Mouse (Mus musculus) MEL (cell line): Measurements from ENCODE around the gene Gli3. TPM values are rescaled to one million over a fixed set of nuclear protein-coding genes. Genes with fewer than 3 reads are reported as not detected.

Experiments
- DNase-seq: peaks from one replicate; pipeline ENCODE4 v3.0.0; 2011; ENCODE audit warnings: low read depth, low spot score
- H3K27ac ChIP-seq: 2 replicates; pipeline ENCODE4 v1.5.1; 2012; ENCODE audit warnings: low read depth, mild to moderate bottlenecking, control low read depth, low read length, moderate library complexity; ENCODE audit not compliant: control insufficient read depth
- H3K27me3 ChIP-seq, 2 experiments: fragments of 150-350 bp in 1 of 2; sonication (generic) in 1 of 2; 2 replicates each; pipeline ENCODE4 v1.6.1; 2012; ENCODE audit warnings: low read length in 2 of 2, mild to moderate bottlenecking in 2 of 2, improper control_type of control experiment in 1 of 2, moderate library complexity in 1 of 2; ENCODE audit not compliant: insufficient read depth in 2 of 2, control insufficient read depth in 1 of 2
- H3K36me3 ChIP-seq, 2 experiments: 2 replicates each; pipeline ENCODE4 v1.6.1; 2012 to 2014; ENCODE audit warnings: low read length in 2 of 2, improper control_type of control experiment in 1 of 2, inconsistent platforms in 1 of 2, mild to moderate bottlenecking in 1 of 2; ENCODE audit not compliant: insufficient read depth in 2 of 2, control insufficient read depth in 1 of 2
- H3K4me1 ChIP-seq, 2 experiments: fragments of 150-350 bp in 1 of 2; sonication (generic) in 1 of 2; 2 replicates each; pipeline ENCODE4 v1.6.1; 2012; ENCODE audit warnings: low read length in 2 of 2, improper control_type of control experiment in 1 of 2, mild to moderate bottlenecking in 1 of 2; ENCODE audit not compliant: insufficient read depth in 2 of 2, control insufficient read depth in 1 of 2
- H3K4me3 ChIP-seq, 2 experiments: fragments of 150-350 bp in 1 of 2; sonication (generic) in 1 of 2; 2 replicates each; pipeline ENCODE4 v1.5.1; 2012; ENCODE audit warnings: low read depth in 2 of 2, low read length in 2 of 2, mild to moderate bottlenecking in 2 of 2, moderate library complexity in 2 of 2, control low read depth in 1 of 2, improper control_type of control experiment in 1 of 2; ENCODE audit not compliant: control insufficient read depth in 1 of 2, insufficient read depth in 1 of 2
- H3K79me2 ChIP-seq: 2 replicates; pipeline ENCODE4 v1.6.1; 2012; ENCODE audit warnings: mild to moderate bottlenecking, low read length, moderate library complexity; ENCODE audit not compliant: control insufficient read depth, poor library complexity, insufficient read depth
- H3K9ac ChIP-seq: 2 replicates; pipeline ENCODE4 v1.6.1; 2012; ENCODE audit warnings: low read depth, mild to moderate bottlenecking, control low read depth, low read length, moderate library complexity; ENCODE audit not compliant: control insufficient read depth, poor library complexity, severe bottlenecking
- H3K9me3 ChIP-seq: fragments of 150-350 bp; sonication (generic); replicated peaks from 2 replicates; pipeline ENCODE4 v1.6.1; 2012; ENCODE audit warnings: mild to moderate bottlenecking, low read length, improper control_type of control experiment, moderate library complexity; ENCODE audit not compliant: insufficient read depth
- BHLHE40 ChIP-seq: IDR thresholded peaks from 2 replicates; pipeline ENCODE4 v1.6.1; 2012; ENCODE audit warnings: low read depth, mild to moderate bottlenecking, inconsistent platforms, low read length, improper control_type of control experiment, borderline replicate concordance
- E2F4 ChIP-seq: IDR thresholded peaks from 2 replicates; pipeline ENCODE4 v1.6.1; 2011; ENCODE audit warnings: low read depth, low read length, improper control_type of control experiment, borderline replicate concordance
- ELF1 ChIP-seq: IDR thresholded peaks from 2 replicates; pipeline ENCODE4 v1.6.1; 2014; ENCODE audit warnings: low read depth, mild to moderate bottlenecking, inconsistent platforms, low read length, improper control_type of control experiment, moderate library complexity
- EP300 ChIP-seq, 2 experiments: IDR thresholded peaks; 2 replicates each; pipeline ENCODE4 v1.6.1; 2011; ENCODE audit warnings: improper control_type of control experiment in 2 of 2, low read length in 2 of 2, low read depth in 1 of 2, mild to moderate bottlenecking in 1 of 2
- GATA1 ChIP-seq: IDR thresholded peaks from 2 replicates; pipeline ENCODE4 v1.6.1; 2011; ENCODE audit warnings: low read depth, low read length, improper control_type of control experiment
- JUND ChIP-seq: IDR thresholded peaks from 2 replicates; pipeline ENCODE4 v1.6.1; 2011; ENCODE audit warnings: low read depth, mild to moderate bottlenecking, improper control_type of control experiment, low read length
- KAT2A ChIP-seq: conservative IDR thresholded peaks from 2 replicates; pipeline ENCODE4 v1.6.1; 2012; ENCODE audit warnings: low read depth, low read length, improper control_type of control experiment, inconsistent platforms
- MAFK ChIP-seq: IDR thresholded peaks from 2 replicates; pipeline ENCODE4 v1.6.1; 2011; ENCODE audit warnings: low read depth, mild to moderate bottlenecking, low read length, improper control_type of control experiment, borderline replicate concordance
- MAZ ChIP-seq: IDR thresholded peaks from 2 replicates; pipeline ENCODE4 v1.6.1; 2012; ENCODE audit warnings: low read depth, mild to moderate bottlenecking, inconsistent platforms, low read length, improper control_type of control experiment
- MEF2A ChIP-seq: IDR thresholded peaks from 2 replicates; pipeline ENCODE4 v1.6.1; 2014; ENCODE audit warnings: low read depth, mild to moderate bottlenecking, inconsistent platforms, low read length, improper control_type of control experiment; ENCODE audit not compliant: poor library complexity, insufficient replicate concordance, severe bottlenecking; ENCODE audit errors: extremely low read depth
- MXI1 ChIP-seq: IDR thresholded peaks from 2 replicates; pipeline ENCODE4 v1.6.1; 2011; ENCODE audit warnings: mild to moderate bottlenecking, low read depth, low read length, improper control_type of control experiment
- MYB ChIP-seq: IDR thresholded peaks from 2 replicates; pipeline ENCODE4 v1.6.1; 2011; ENCODE audit warnings: mild to moderate bottlenecking, low read depth, low read length, improper control_type of control experiment
- MYC ChIP-seq: IDR thresholded peaks from 2 replicates; pipeline ENCODE4 v1.6.1; 2011; ENCODE audit warnings: low read depth, mild to moderate bottlenecking, low read length, improper control_type of control experiment, moderate library complexity
- NRF1 ChIP-seq: IDR thresholded peaks from 2 replicates; pipeline ENCODE4 v1.6.1; 2014; ENCODE audit warnings: low read depth, mild to moderate bottlenecking, inconsistent platforms, low read length, improper control_type of control experiment, moderate library complexity; ENCODE audit not compliant: poor library complexity, insufficient read depth, severe bottlenecking
- POLR2AphosphoS2 ChIP-seq: IDR thresholded peaks from 2 replicates; pipeline ENCODE4 v1.6.1; 2011; ENCODE audit warnings: low read length, improper control_type of control experiment
- RCOR1 ChIP-seq: IDR thresholded peaks from 2 replicates; pipeline ENCODE4 v1.6.1; 2012; ENCODE audit warnings: low read depth, mild to moderate bottlenecking, inconsistent platforms, low read length, improper control_type of control experiment
- SMC3 ChIP-seq: IDR thresholded peaks from 2 replicates; pipeline ENCODE4 v1.6.1; 2011; ENCODE audit warnings: low read depth, low read length, improper control_type of control experiment
- TCF12 ChIP-seq: IDR thresholded peaks from 2 replicates; pipeline ENCODE4 v1.6.1; 2014; ENCODE audit warnings: low read depth, mild to moderate bottlenecking, inconsistent platforms, low read length, improper control_type of control experiment, moderate library complexity
- UBTF ChIP-seq: IDR thresholded peaks from 2 replicates; pipeline ENCODE4 v1.6.1; 2012; ENCODE audit warnings: low read depth, mild to moderate bottlenecking, inconsistent platforms, low read length, improper control_type of control experiment, moderate library complexity, borderline replicate concordance; ENCODE audit not compliant: insufficient read depth
- USF1 ChIP-seq: IDR thresholded peaks from 2 replicates; pipeline ENCODE4 v1.6.1; 2014; ENCODE audit warnings: low read depth, mild to moderate bottlenecking, inconsistent platforms, low read length, improper control_type of control experiment, moderate library complexity
- ZKSCAN1 ChIP-seq: IDR thresholded peaks from 2 replicates; pipeline ENCODE4 v1.6.1; 2012; ENCODE audit warnings: low read depth, mild to moderate bottlenecking, inconsistent platforms, low read length, improper control_type of control experiment, moderate library complexity
- ZMIZ1 ChIP-seq: IDR thresholded peaks from 2 replicates; pipeline ENCODE4 v1.6.1; 2012; ENCODE audit warnings: low read depth, mild to moderate bottlenecking, inconsistent platforms, low read length, improper control_type of control experiment, moderate library complexity
- ZNF384 ChIP-seq: IDR thresholded peaks from 2 replicates; pipeline ENCODE4 v1.6.1; 2012; ENCODE audit warnings: low read depth, mild to moderate bottlenecking, inconsistent platforms, low read length, improper control_type of control experiment
- polyA plus RNA-seq, 2 experiments: library from polyadenylated mRNA; stranded (reverse) in 1 of 2; unstranded in 1 of 2; fragments of >175 nt in 1 of 2; fragments of >200 nt in 1 of 2; gene quantifications; 2 replicates each; pipeline versions ENCODE4 v1.2.1 to v1.2.4; 2012; ENCODE audit warnings: low replicate concordance in 2 of 2, low read depth in 1 of 2; ENCODE audit not compliant: insufficient read length in 2 of 2, insufficient read depth in 1 of 2, missing spikeins in 1 of 2
- total RNA-seq: library from RNA; depleted of rRNA; stranded (reverse); fragments of 300-350 nt; gene quantifications from 2 replicates; pipeline ENCODE4 v1.2.3, GENCODE M21; 2012

Gli3 gene
- total and polyA plus RNA-seq, 3 experiments: not detected

DNA sequence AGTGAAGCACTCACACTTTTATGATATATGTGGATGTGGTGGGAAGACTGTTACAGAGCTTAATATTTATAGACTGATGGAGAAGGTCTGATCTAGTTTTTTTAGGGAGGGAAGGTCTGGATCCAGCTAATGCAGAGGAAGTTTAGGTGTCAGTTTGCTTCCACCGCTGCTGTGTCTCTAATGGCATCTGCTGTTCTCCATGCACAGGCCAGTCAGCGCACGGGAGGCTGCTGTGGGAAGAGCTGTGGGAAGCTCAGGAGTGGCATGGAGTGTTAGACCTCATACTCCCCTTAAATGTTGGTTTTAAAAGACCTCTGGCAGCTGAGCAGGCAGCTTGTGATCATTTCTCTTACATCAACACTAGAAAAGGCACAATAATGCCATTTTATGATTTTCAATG, 7.0 kb downstream of the Gli3 start:
- no peak for DNase-seq
- H3K36me3 ChIP-seq: no peaks in the 10 kb centered on the region
- H3K27me3 ChIP-seq: no peaks in the 10 kb centered on the region
- H3K4me1 ChIP-seq: no peaks in the 10 kb centered on the region
- TF ChIP-seq ZNF384: no peak
- no peak for TF ChIP-seq POLR2AphosphoS2
- TF ChIP-seq NRF1: no peak
- TF ChIP-seq ZMIZ1: no peak
- TF ChIP-seq MXI1: no peak
- TF ChIP-seq USF1: no peak
- no peak for TF ChIP-seq SMC3
- TF ChIP-seq ELF1: no peak
- no peak for TF ChIP-seq EP300 (IDR thresholded peaks at IDR 0.05; ENCODE audit: low read depth in 1 of 2, low read length in 2 of 2)
- TF ChIP-seq MYB: no peak
- TF ChIP-seq KAT2A: no peak
- H3K9ac ChIP-seq: no peak overlapping the region
- H3K79me2 ChIP-seq: no peaks in the 10 kb centered on the region
- H3K27ac ChIP-seq: no peak overlapping the region
- H3K9me3 ChIP-seq: no peaks in the 10 kb centered on the region
- H3K4me3 ChIP-seq: no peak overlapping the region

DNA sequence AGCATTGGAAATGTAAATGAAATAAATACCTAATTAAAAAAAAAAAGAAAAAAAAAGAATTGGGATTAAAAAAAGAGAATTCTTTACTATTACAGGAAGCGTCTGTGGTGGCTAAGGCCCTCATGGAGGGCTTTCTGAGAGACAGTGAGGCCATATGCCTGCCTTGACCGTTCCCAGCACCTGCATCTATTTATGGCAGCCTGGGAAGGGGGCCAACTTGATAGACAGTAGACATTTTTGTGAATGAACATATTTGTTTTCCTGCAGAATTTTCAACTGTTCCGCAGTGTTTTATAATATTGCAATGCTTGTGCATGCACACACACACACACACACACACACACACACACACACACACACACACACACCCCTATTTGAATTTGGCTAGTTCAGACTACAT, 9.7 kb downstream of the Gli3 start:
- H3K4me1 ChIP-seq: no peaks in the 10 kb centered on the region
- DNase-seq: no peak
- no peaks in the 10 kb centered on the region for H3K9me3 ChIP-seq
- no peak overlapping the region for H3K27ac ChIP-seq
- H3K79me2 ChIP-seq: no peaks in the 10 kb centered on the region
- H3K9ac ChIP-seq: no peak overlapping the region
- H3K27me3 ChIP-seq: no peaks in the 10 kb centered on the region
- no peaks in the 10 kb centered on the region for H3K36me3 ChIP-seq
- no peak overlapping the region for H3K4me3 ChIP-seq
- TF ChIP-seq POLR2AphosphoS2 (no peak), ZKSCAN1 (no peak), JUND (no peak), RCOR1 (no peak), USF1 (no peak), E2F4 (no peak), UBTF (no peak), EP300 (IDR thresholded peaks at IDR 0.05; ENCODE audit: low read depth in 1 of 2, low read length in 2 of 2) (no peak), BHLHE40 (no peak), MYB (no peak), MAZ (no peak), MYC (no peak), MEF2A (no peak), NRF1 (no peak), SMC3 (no peak), GATA1 (no peak), MAFK (no peak), TCF12 (no peak), MXI1 (no peak)
